10 mouse cellular contexts compared by ENCODE assay signal in the genomic region with DNA sequence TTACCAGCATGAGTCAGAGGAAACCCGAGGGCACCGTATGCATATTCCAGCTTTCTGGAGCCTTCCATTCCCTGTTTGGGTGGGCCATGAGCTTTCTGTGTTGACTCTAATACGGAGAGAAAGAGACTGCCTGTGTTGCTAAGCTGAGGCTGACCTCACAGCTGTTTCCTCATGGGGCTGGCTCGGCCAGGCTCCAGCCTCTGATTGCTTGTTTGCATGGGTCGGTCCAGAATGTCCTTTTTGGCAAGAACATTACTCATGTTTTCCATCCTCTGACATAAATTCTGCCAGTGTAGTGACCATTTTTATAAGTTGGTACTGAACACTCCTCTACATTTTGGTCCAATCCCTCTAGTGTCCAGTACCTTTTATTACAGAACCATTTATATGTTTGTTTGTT. TPM values are rescaled to one million over a fixed set of nuclear protein-coding genes. Genes with fewer than 3 reads are reported as not detected.
A peak's percentile ranks its signal among the peaks of the same experiment; 100 is the strongest.
DNase-seq lines count a peak whose midpoint lies in the region; ATAC-seq lines count a peak whose summit lies in the region.
"Had no signal": no experiment of that assay in that cellular context is flagged by ENCODE, and none has a peak within 500 bp of the region (broad histone marks: within the 10 kb centered on the region; RNA-seq: fewer than 3 reads in every experiment).

No protein-coding gene starts in this region.

- ATAC-seq in frontal cortex, adult (ENCODE audit: low TSS enrichment) = peak; percentile 65
- ATAC-seq in granulocyte monocyte progenitor cell, adult 5-6 weeks (replicated peaks; ENCODE audit: poor library complexity, severe bottlenecking) = no peak

- no peak for DNase-seq in frontal cortex, postnatal 36 days (ENCODE audit: low spot score in 2 of 2)
- DNase-seq in urinary bladder, postnatal 36 days (ENCODE audit: low spot score in 2 of 2) = peak; percentile 10 to 82
- DNase-seq in urinary bladder, adult 2 months (ENCODE audit: low spot score) = no peak
- DNase-seq in kidney, postnatal 25 days = peak; percentile 64 to 86
- DNase-seq in neural tube, embryonic 10.5 days (ENCODE audit: extremely low spot score, low spot score) = no peak
- no peak for DNase-seq in thymus, postnatal 10 days (ENCODE audit: low spot score in 2 of 2)

RNA-seq across cellular contexts. Expression of gene 1700020N01Rik, which starts 35.6 kb away (rescaled TPM):
- polyA plus RNA-seq in urinary bladder, adult 2 months (2012; rRNA removed) = not detected in 2 replicates
- total RNA-seq in granulocyte monocyte progenitor cell, adult 5-6 weeks (2014; fragmentation: Nextera tagmentation) = not detected in 2 replicates
- not detected in 2 replicates for total RNA-seq in granulocyte monocyte progenitor cell, adult 5-6 weeks (2017)
- total RNA-seq: neutrophil, adult 5-6 weeks had no signal
- polyA plus RNA-seq: liver, embryonic 15.5 days had no signal

Comparison
In these comparisons a context has a peak if more than half of its experiments do, and no peak if none do; other contexts are left out.
1. DNase-seq: peak in urinary bladder, postnatal 36 days (2 of 2) and kidney, postnatal 25 days (2 of 2); none in frontal cortex, postnatal 36 days (0 of 2), urinary bladder, adult 2 months (single experiment), neural tube, embryonic 10.5 days (single experiment) and thymus, postnatal 10 days (0 of 2).